Mouse (Mus musculus): ENCODE measurements around the gene Fam126b.
"Not testable (repeated sequence)": the region's sequence is repeated elsewhere in the genome, so short reads cannot be mapped to it uniquely, and the experiment has no call there.

The Fam126b gene

DNA sequence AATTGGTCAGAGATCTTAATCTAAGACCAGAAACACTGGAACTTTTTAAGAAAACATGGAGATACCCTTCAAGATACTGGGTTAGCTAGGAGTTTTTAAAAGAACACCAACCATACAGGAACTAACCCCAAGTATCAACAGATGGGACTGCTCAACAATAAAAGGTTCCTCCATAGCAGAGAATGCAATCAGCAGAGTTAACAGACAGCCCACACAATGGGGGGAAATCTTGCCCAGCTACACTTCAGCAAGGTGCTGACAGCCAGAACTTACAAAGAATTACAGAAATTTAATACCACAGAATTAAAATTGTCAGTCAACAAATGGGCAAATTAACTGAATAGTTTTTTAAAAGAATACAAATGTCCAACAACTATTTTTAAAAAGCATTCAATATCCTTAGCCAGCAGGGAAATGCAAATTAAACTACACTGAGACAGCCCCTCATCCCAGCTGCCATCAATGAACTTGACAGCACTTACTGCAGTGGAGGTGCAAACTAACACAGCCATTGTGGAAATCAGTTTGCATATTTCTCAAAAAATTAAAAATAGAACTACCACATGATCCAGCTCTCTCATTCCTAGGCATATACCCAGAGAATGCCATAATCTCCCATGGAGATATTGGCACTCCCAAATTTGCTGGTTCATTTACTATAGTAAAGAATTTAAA, 17.5 kb downstream of the Fam126b start:
- no peak for DNase-seq (ENCODE audit: low read depth, low spot score)

GRCm38 (mm10) chr1:58566621-58567020, 19.5 kb downstream of the Fam126b start:
- DNase-seq (ENCODE audit: low read depth, low spot score), result no peak

GRCm38 (mm10) chr1:58564981-58565380, 21.1 kb downstream of the Fam126b start:
- DNase-seq (ENCODE audit: low read depth, low spot score), result no peak

- DNase-seq (ENCODE audit: low read depth, low spot score), result peak; percentile 29
Observed at GRCm38 (mm10) chr1:58562455-58562854, 23.7 kb downstream of the Fam126b start.

DNA sequence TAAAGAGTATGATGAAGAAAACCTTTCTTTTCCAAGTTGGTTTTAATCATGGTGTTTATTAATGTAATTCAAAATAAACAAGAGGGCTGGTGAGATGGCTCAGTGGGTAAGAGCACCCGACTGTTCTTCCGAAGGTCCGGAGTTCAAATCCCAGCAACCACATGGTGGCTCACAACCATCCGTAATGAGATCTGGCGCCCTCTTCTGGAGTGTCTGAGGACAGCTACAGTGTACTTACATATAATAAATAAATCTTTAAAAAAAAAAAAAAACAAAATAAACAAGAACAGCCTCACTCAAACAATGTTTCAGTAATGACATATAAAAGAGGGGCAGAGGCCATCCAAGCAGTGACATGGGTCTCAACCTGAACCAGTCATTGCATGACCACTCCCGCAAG, 25.8 kb downstream of the Fam126b start:
- not testable (repeated sequence) for DNase-seq (ENCODE audit: low read depth, low spot score)

DNA sequence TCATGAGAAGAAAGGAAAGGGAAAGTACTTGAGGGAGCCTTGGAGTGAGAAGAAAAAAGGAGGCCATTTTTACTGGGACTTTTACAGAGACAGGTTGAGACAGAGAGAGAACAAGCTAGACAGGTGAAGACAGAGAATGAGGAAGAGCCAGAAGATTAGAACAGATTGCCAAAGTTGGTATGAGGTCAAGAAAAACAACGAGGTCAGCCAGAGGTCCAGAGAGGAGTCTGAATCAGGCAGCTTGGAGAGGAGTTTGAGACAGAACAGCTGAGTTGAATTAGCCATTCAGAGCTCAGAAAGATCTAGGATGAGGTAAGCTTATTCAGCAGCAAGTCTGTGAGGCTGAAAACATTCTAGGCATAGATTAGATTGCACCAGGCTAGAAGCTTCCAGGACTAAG, 44.7 kb downstream of the Fam126b start:
- no peak for DNase-seq (ENCODE audit: low read depth, low spot score)

GRCm38 (mm10) chr1:58507249-58507648, 78.9 kb downstream of the Fam126b start:
- no peak for DNase-seq (ENCODE audit: low read depth, low spot score)

GRCm38 (mm10) chr1:58504577-58505254, 81.4 kb downstream of the Fam126b start, which contains the start of gene Orc2:
Gene Orc2 (minus strand): TSS chr1:58505109.
- DNase-seq (ENCODE audit: low read depth, low spot score), result peak; percentile 86

- no peak for DNase-seq (ENCODE audit: low read depth, low spot score)
Observed at GRCm38 (mm10) chr1:58503793-58504370, 82.2 kb downstream of the Fam126b start.

DNA sequence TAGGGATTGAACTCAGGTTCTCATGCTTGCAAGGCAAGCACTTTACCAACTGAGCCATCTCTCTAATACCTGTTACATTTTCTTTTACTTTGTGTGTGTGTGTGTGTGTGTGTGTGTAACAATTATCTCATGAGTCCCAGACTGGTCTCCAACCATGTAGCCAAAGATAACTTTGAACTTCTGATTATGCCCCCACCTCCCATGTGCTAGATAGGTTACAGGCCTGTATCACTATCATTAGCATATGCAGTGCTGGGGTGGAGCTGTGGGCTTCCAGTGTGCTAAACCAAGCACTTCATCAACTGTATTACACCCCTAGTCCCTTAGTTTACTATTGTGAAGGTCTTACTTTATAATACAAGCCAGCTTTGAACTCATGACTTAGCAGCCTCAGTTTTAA, 83.0 kb downstream of the Fam126b start:
- no peak for DNase-seq (ENCODE audit: low read depth, low spot score)

GRCm38 (mm10) chr1:58498758-58499157, 87.4 kb downstream of the Fam126b start:
- no peak for DNase-seq (ENCODE audit: low read depth, low spot score)

DNA sequence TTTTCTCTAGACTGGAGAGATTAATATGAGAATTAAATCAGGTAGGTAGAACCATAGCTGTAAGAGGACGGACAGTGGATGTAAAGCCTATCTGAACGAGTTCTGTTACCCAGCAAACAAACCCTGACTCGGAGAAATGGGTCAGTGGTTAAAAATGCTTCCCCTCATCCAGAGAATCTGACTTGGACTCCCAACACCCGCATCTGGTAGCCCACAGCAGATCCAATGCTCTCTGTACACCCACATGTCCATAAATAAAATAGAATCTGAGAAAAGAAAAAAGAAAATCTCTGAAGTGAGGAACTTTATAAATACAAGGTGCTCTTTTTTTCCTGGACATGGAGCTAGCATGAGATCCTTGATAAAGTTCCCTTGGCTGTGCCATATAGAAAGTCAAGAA, 88.4 kb downstream of the Fam126b start:
- no peak for DNase-seq (ENCODE audit: low read depth, low spot score)

- no peak for DNase-seq (ENCODE audit: low read depth, low spot score)
Observed at GRCm38 (mm10) chr1:58495603-58496002, 90.5 kb downstream of the Fam126b start.

DNA sequence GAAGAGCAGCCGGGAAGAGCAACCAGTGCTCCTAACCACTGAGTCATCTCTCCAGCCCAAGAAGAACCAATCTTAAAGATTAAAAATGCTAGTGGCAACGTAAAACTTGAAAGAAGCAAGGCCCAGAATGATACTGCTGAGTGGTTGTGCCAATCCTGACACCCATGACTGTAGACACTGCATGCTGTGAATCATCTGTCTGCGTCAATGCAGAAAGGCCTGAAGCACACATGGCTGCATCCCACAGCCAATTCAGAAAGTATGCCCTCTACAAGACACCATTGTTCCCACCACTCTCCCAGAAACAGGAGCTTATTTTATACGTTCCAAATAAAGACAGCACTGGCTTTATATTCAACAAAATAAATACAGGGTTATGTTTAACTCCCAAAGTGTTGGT, 103.5 kb downstream of the Fam126b start:
- DNase-seq (ENCODE audit: low read depth, low spot score), result no peak

GRCm38 (mm10) chr1:58475662-58476061, 110.5 kb downstream of the Fam126b start:
- DNase-seq (ENCODE audit: low read depth, low spot score), result no peak
